Mouse (Mus musculus) testis, adult 2 months (tissue): Measurements from ENCODE around the gene Ugt1a7c. TPM values are rescaled to one million over a fixed set of nuclear protein-coding genes. Genes with fewer than 3 reads are reported as not detected.
"Not testable (repeated sequence)": the region's sequence is repeated elsewhere in the genome, so short reads cannot be mapped to it uniquely, and the experiment has no call there.

Experiments
- H3K27ac ChIP-seq: fragments of 200-500 bp; 2 replicates; pipeline ENCODE4 v1.5.1; 2012; ENCODE audit warnings: low read depth, low read length; ENCODE audit not compliant: control insufficient read depth, insufficient read depth
- H3K27me3 ChIP-seq: fragments of 200-500 bp; 2 replicates; pipeline ENCODE4 v1.6.1; 2012; ENCODE audit warnings: mild to moderate bottlenecking, low read length, moderate library complexity; ENCODE audit not compliant: control insufficient read depth, insufficient read depth
- H3K36me3 ChIP-seq: fragments of 200-500 bp; 2 replicates; pipeline ENCODE4 v1.6.1; 2012; ENCODE audit warnings: mild to moderate bottlenecking, low read length; ENCODE audit not compliant: control insufficient read depth, insufficient read depth
- H3K4me1 ChIP-seq: fragments of 200-500 bp; 2 replicates; pipeline ENCODE4 v1.6.1; 2012; ENCODE audit warnings: low read length; ENCODE audit not compliant: control insufficient read depth, insufficient read depth
- H3K4me3 ChIP-seq: fragments of 200-500 bp; 2 replicates; pipeline ENCODE4 v1.5.1; 2012; ENCODE audit warnings: low read depth, mild to moderate bottlenecking, low read length, moderate library complexity, mixed read lengths; ENCODE audit not compliant: control insufficient read depth
- CTCF ChIP-seq: fragments of 200-500 bp; IDR thresholded peaks from 2 replicates; pipeline ENCODE4 v1.5.1; 2012; ENCODE audit warnings: low read depth, mild to moderate bottlenecking, inconsistent platforms, low read length, moderate library complexity; ENCODE audit not compliant: control insufficient read depth, insufficient read depth, insufficient replicate concordance
- POLR2A ChIP-seq: fragments of 200-500 bp; IDR thresholded peaks from 2 replicates; pipeline ENCODE4 v1.6.1; 2012; ENCODE audit warnings: low read depth, mild to moderate bottlenecking, inconsistent platforms, low read length, moderate library complexity; ENCODE audit not compliant: control insufficient read depth
- polyA plus RNA-seq: library from polyadenylated mRNA; depleted of rRNA; stranded (reverse); fragments of >200 nt; gene quantifications from 2 replicates; pipeline ENCODE4 v1.2.3, GENCODE M21; 2012

The Ugt1a7c gene
- polyA plus RNA-seq, 1 experiment = 6.5 TPM

DNA sequence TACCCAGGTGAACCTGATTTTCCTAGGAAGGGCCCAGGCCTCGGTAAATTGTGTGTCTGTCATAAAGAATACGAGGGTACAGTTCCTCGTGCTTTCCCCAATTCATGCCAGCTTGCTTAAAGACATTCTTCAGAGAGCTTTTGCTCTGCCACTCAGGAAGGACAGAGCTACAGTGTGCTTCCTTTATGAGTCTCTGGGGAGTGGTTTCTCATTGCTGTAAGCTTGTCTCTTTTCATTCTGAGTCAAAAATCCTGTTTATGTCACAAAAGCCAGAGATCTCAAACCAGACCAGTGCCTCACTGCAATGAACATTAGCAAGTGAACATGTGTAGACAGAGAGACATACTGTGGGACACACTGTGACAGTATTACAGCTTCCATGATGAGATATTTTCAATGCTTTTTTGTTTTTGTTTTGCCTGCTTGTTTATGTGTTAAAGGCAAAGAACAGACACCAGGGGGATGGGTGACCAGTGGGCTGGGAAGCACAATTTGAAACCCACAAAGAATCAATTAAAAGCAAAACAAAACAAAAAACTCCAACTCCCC, 39.1 kb downstream of the Ugt1a7c start:
- Histone ChIP-seq H3K27ac (peak overlapping the region; percentile 66; the same call in 1 of the 2 replicates), H3K27me3 (no peaks in the 10 kb centered on the region), H3K4me3 (no peak overlapping the region), H3K4me1 (no peaks in the 10 kb centered on the region), H3K36me3 (no peaks in the 10 kb centered on the region)
- no peak for TF ChIP-seq CTCF
- no peak for TF ChIP-seq POLR2A

DNA sequence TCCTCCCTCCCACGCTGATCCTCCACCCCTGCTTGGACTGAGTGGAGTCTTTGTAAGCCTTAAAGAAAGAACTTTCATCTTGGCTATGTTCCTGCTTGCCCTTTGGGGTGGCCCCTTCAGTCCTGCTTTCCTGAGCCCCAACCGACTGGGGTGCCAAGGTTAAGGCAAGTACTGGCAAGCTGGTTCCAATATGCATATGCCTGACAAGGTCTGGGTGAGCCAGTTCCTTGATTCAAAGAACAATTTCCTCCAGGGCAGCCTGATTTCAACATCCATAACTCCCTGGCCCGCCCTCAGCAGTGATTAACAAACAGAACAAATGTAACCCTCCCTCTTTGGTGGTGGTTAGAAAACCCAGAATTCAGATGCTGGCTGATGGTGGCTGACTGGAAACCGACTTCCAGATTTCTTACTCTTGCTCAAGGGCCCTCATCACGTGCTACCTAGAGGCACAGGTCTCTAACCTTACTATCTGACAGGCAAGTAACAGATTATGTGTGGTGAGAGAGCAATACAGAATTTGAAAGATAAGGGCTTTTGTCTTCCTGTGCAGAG, 39.7 kb downstream of the Ugt1a7c start, which contains the start of gene Ugt1a6a:
Ugt1a6a (plus strand) TSS at position 353 of the 555 bp plus-strand sequence.
- not testable (repeated sequence) for H3K36me3 ChIP-seq, H3K27me3 ChIP-seq, H3K4me3 ChIP-seq, H3K4me1 ChIP-seq
- peak within 1 kb of the TSS; percentile 66 for H3K27ac ChIP-seq

DNA sequence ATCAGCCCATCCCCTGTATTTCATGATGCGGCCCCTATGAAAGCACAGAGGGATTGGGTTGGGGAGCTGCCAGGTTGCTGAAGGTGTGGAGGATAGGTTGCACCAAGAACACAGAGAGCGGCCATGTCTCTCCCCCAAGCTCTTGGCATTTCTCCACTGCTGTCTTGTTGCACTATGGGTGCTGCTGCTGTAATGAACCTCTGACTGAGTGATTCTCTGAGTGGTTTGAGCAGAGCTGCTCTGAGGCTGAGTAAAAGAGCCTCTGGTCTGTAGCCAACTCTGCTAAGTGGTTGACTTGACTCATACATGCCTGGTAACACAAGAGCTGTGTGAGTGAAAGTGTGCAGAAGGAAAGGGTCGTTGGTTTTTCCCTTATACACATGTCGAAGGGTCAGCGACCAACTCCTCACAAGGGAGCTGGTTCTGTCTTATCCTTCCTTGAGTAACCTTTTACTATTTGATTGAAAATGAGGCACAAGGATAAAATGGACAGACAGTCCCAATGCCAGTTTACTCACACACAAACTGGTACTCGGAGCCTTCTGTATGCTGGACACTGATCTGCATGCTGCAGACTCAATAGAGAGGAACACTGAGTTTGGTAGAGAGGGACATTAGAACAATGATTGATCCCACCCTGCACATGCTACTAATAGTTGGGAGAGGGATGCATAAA, 40.5 kb downstream of the Ugt1a7c start:
- H3K4me1 ChIP-seq, H3K27me3 ChIP-seq, H3K4me3 ChIP-seq, H3K36me3 ChIP-seq: not testable (repeated sequence)
- peak overlapping the region; percentile 10 for H3K27ac ChIP-seq

DNA sequence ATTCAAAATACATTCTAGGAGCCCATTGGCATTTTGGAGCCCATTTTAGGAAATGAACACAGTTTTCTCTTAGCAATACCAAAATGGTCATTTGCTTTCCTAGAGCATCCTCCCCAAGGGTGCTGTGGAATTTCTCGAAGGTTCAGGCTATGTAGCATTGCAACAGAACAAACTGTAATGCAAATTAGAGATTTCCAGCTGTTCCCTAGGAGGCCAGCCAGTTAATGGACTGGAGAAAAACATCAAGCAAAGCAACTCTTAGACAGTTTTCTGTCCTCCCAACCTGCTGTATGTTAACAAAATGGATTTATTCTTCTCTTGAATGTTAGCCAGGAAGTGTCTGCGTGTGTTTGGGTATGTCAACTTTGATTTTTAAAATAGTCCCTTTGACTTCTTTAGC, 41.8 kb downstream of the Ugt1a7c start:
- Histone ChIP-seq H3K27me3 (no peaks in the 10 kb centered on the region), H3K4me3 (no peak overlapping the region), H3K4me1 (no peaks in the 10 kb centered on the region), H3K36me3 (no peaks in the 10 kb centered on the region), H3K27ac (no peak overlapping the region)
- no peak for TF ChIP-seq CTCF
- no peak for TF ChIP-seq POLR2A

DNA sequence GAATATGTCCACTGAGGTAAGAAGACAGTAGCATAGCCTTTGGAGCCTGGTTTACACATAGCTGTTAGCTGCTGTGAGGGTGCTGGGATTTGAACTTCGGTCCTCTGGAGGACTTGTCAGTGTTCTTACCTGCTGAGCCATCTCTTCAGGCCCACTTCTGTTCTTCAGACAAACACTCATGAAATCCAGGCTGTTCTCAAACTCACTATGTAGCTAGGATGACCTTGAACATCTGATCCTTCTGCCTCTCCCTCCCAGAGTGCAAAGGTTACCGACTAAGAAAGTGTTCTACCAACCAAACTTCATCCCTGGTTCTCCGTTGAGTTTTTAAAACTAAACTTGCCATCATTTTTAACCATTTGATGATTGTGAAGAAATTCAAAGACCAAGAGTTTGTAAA, 42.4 kb downstream of the Ugt1a7c start:
- H3K4me3 ChIP-seq = no peak overlapping the region
- no peaks in the 10 kb centered on the region for H3K36me3 ChIP-seq
- H3K27me3 ChIP-seq = no peaks in the 10 kb centered on the region
- no peaks in the 10 kb centered on the region for H3K4me1 ChIP-seq
- TF ChIP-seq POLR2A (no peak), CTCF (no peak)
- no peak overlapping the region for H3K27ac ChIP-seq

DNA sequence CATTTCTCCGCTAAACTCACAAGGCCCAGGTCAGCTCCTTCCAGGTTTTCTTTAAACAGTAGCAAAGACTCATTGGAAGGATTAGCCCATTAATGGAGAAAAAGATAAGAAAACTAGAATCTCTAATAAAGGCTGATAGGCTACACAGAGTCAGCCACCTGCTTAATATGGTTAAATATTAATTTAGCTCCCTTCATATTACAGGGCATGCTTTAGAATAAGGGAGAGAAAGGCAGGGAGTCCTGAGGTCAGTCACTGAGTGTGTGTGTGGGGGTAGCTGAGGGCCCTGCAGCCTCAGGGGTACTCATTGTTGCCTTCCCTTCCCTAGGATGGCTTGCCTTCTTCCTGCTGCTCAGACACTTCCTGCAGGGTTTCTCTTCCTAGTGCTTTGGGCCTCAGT, 43.3 kb downstream of the Ugt1a7c start:
- no peaks in the 10 kb centered on the region for H3K4me1 ChIP-seq
- H3K27me3 ChIP-seq = no peaks in the 10 kb centered on the region
- H3K27ac ChIP-seq = no peak overlapping the region
- H3K36me3 ChIP-seq = no peaks in the 10 kb centered on the region
- no peak overlapping the region for H3K4me3 ChIP-seq
- TF ChIP-seq POLR2A (no peak), CTCF (no peak)

DNA sequence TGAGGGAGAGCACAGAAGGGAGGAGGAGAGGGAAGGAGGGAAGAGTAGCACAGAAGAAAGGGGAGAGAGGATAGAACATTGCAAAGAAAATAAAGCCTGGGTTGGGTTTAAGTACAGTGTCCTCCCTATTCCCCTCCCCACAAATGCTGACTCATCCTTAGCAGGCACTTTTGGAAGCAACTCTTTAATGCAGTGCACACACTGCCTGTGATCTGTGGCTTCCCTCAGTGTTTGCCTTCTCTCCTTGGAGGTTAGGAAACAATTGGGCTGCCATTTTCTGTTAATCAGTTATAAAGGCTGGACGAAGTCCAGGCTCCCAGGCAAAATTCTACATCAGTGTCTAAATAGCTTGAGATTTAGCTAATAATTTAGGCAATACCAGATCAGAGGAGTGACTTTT, 45.6 kb downstream of the Ugt1a7c start:
- H3K27me3 ChIP-seq, H3K4me1 ChIP-seq, H3K36me3 ChIP-seq, H3K4me3 ChIP-seq, H3K27ac ChIP-seq: not testable (repeated sequence)
